Mouse (Mus musculus): ENCODE data around the gene Armh1. TPM values are rescaled to one million over a fixed set of nuclear protein-coding genes. Genes with fewer than 3 reads are reported as not detected.
A peak's percentile ranks its signal among the peaks of the same experiment; 100 is the strongest.

Armh1 gene
- polyA plus RNA-seq, 1 experiment from 2014 or later, result 0.32 TPM

DNA sequence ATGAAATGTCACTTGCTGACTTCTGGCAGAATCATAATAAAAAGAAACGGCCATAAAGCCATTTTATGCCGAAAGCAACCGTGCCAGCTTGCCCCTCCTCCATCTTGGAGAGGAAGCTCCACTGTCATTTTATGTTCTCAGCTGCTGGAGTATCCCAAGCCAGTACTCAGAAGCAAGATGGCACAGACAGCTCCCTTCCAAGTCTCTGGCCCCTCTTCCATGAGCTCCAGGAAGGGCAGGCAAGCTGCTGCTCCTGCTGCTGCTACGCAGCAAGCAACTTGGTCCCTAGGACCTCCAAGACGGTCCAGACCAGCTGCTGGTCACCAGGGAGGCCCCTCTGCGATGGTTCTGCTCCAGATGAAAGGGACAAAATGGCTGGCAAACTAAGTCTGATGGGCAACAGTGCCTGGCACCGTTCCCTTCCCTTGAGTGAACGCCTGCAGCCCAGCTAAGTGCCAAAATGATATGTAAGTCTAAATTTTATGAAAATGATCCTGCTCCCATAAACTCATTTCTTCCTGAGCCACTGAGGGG lies 28.5 kb upstream of the Armh1 start:
- 91% methylated on average over 8 of the region's 8 CpGs for WGBS
- Histone ChIP-seq H3K4me1 (peaks cover 56% of the 10 kb centered on the region), H3K27me3 (peaks cover 84% of the 10 kb centered on the region), H3K27ac (replicated peaks) (no peak overlapping the region), H3K36me3 (peaks cover 66% of the 10 kb centered on the region), H3K4me2 (replicated peaks) (no peak overlapping the region), H3K9me3 (no peaks in the 10 kb centered on the region), H3K9ac (replicated peaks) (no peak overlapping the region), H3K4me3 (no peak overlapping the region)
- ATAC-seq (ENCODE audit: low FRiP score, low read depth), result no peak

DNA sequence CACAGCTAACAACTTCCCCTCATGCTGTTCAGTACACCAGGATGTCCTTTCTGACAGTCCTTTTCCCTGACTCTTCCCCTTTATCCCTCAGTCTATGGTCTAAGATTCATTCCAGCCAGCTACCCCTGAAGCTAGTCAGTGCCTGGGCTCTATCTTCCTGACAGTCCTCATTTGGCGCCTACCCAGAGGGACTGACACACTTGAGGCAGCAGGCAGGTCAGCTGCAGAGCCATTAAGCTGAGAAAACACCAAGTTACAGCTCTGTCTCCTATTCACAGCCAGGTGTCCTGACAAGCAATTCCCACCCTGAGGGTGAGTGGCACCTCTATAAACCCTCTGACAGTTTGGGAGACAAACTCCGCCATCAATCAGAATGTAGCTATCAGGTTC lies 27.3 kb upstream of the Armh1 start:
- H3K36me3 ChIP-seq, result peaks cover 66% of the 10 kb centered on the region
- 87% methylated on average over 2 of the region's 2 CpGs for WGBS
- H3K9me3 ChIP-seq, result peaks cover 8% of the 10 kb centered on the region
- H3K4me3 ChIP-seq, result no peak overlapping the region
- H3K4me1 ChIP-seq, result peaks cover 43% of the 10 kb centered on the region
- no peak overlapping the region for H3K9ac ChIP-seq (replicated peaks)
- no peak overlapping the region for H3K4me2 ChIP-seq (replicated peaks)
- H3K27me3 ChIP-seq, result peaks cover 83% of the 10 kb centered on the region
- H3K27ac ChIP-seq (replicated peaks), result 0 out of 2 replicates have a peak overlapping the region, but pooled peaks have one; percentile 8
- ATAC-seq (ENCODE audit: low FRiP score, low read depth), result no peak

DNA sequence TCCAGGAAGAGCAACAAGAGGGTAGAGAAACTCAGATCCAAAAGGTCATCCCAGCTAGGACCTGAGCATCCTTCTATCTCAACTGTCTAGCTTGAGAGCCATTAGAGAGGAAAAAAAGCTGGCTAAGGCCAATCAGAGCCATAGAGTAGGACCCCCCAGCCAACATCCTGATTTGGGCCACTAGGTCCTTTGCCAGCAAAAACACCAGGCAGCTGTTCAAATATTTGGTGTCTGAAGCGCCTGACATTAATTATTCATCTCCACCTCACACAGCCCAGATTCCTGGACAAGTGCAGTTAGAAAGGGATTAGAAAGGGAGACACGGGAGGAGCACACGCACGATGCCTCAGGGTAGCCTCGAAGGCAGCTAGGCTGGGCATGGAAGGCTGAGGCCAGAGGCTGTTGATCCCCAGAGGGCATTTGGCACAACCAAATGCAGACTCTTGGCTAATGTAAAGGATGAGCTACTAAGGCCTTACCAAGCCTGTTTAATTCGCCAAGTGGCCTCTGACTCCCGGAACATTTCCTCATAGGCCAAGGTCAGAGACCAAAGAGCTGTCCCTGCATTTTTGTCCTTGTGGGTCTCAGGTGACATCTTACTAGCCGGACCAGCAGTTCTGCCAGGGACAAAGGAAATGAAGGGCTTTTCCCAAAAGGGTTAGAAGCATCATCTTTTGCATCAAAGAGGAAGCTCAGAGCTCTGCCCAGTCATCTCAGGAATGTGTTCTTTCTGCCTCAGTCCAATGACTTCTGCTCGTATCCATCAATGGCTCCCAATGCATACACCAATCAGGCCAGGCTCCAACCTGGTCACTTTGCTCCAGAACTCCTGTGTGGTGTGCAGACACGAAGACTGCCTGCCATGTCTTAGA lies 26.7 kb upstream of the Armh1 start:
- H3K4me2 ChIP-seq (replicated peaks), result no peak overlapping the region
- H3K9ac ChIP-seq (replicated peaks), result no peak overlapping the region
- peak overlapping the region; percentile 8; the same call in 1 of the 2 replicates for H3K27ac ChIP-seq (replicated peaks)
- H3K4me1 ChIP-seq, result peaks cover 37% of the 10 kb centered on the region
- no peak overlapping the region for H3K4me3 ChIP-seq
- H3K9me3 ChIP-seq, result peaks cover 11% of the 10 kb centered on the region
- peaks cover 87% of the 10 kb centered on the region for H3K27me3 ChIP-seq
- WGBS, result 64% methylated on average over 10 of the region's 10 CpGs
- ATAC-seq (ENCODE audit: low FRiP score, low read depth), result no peak
- peaks cover 68% of the 10 kb centered on the region for H3K36me3 ChIP-seq

DNA sequence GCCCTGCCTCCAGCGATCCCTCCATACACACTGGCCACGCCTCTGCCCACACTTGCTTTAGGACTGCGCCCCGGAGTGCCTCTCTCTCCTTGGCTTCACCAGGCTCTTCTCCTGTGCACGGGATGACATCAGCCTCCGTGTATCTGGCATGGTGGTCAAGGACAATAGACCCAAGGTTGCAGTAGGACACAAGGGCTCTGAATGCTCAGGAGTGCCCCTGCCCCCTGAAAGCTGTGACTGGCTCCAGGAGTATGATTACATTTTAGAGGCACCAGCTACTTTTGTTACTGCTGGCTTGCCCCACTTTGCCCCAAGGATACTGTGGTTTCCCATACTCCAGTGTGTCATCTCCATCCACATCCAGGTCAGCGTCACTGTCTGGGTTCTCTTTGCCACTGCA lies 25.8 kb upstream of the Armh1 start:
- Histone ChIP-seq H3K4me1 (peaks cover 35% of the 10 kb centered on the region), H3K4me2 (replicated peaks) (no peak overlapping the region), H3K27me3 (peaks cover 91% of the 10 kb centered on the region), H3K9ac (replicated peaks) (no peak overlapping the region), H3K27ac (replicated peaks) (no peak overlapping the region), H3K9me3 (peaks cover 11% of the 10 kb centered on the region), H3K36me3 (peaks cover 71% of the 10 kb centered on the region), H3K4me3 (no peak overlapping the region)
- 91% methylated on average over 7 of the region's 7 CpGs for WGBS
- no peak for ATAC-seq (ENCODE audit: low FRiP score, low read depth)

DNA sequence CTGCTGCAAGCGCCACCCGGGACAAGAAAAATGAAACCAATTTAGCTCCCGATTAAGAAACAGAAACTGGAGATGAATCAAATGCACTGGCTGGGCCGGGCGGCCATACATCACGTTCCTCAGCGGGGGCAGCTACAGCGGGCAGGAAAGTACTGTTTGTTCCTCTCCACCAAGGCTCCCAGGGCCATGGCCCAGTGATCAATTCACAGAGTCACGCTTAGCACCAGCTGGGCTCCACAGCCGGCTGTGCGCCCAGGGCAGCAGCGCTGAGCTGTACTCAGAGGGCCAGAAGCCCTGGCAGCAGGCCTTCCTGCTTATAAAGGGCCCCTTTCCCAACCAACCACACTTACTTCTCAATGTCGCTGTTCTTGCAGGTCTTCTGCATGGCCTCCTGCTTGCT lies 25.1 kb upstream of the Armh1 start:
- peaks cover 39% of the 10 kb centered on the region for H3K4me1 ChIP-seq
- no peak overlapping the region for H3K9ac ChIP-seq (replicated peaks)
- WGBS, result 91% methylated on average over 13 of the region's 13 CpGs
- H3K27me3 ChIP-seq, result peaks cover 87% of the 10 kb centered on the region
- H3K4me3 ChIP-seq, result no peak overlapping the region
- peaks cover 11% of the 10 kb centered on the region for H3K9me3 ChIP-seq
- H3K27ac ChIP-seq (replicated peaks), result no peak overlapping the region
- no peak for ATAC-seq (ENCODE audit: low FRiP score, low read depth)
- peaks cover 69% of the 10 kb centered on the region for H3K36me3 ChIP-seq
- H3K4me2 ChIP-seq (replicated peaks), result no peak overlapping the region

DNA sequence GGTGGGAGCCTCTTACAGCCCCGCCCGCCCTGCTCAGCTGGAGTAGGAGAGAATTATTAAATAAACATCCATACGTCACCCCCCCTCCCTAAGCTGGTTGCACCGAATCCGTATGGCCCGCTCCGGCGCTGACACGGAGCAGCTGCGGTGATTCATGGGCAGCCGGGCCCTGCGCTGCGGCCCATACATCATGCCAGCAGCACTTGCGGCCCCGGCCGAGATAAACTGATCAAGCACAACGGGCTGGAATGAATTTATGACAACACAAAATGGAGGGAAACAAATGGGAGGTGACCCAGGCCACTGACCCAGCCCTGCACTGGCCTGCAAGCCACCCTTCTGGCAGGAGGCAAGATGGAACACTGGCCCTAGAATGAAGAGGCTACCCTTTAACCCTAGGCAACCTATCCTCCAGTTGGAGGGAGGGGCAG lies 24.4 kb upstream of the Armh1 start:
- no peak overlapping the region for H3K4me2 ChIP-seq (replicated peaks)
- WGBS, result 96% methylated on average over 17 of the region's 17 CpGs
- no peak overlapping the region for H3K4me3 ChIP-seq
- no peak for ATAC-seq (ENCODE audit: low FRiP score, low read depth)
- H3K27me3 ChIP-seq, result peaks cover 87% of the 10 kb centered on the region
- peaks cover 37% of the 10 kb centered on the region for H3K4me1 ChIP-seq
- peaks cover 72% of the 10 kb centered on the region for H3K36me3 ChIP-seq
- H3K9me3 ChIP-seq, result peaks cover 11% of the 10 kb centered on the region
- no peak overlapping the region for H3K27ac ChIP-seq (replicated peaks)
- H3K9ac ChIP-seq (replicated peaks), result no peak overlapping the region

DNA sequence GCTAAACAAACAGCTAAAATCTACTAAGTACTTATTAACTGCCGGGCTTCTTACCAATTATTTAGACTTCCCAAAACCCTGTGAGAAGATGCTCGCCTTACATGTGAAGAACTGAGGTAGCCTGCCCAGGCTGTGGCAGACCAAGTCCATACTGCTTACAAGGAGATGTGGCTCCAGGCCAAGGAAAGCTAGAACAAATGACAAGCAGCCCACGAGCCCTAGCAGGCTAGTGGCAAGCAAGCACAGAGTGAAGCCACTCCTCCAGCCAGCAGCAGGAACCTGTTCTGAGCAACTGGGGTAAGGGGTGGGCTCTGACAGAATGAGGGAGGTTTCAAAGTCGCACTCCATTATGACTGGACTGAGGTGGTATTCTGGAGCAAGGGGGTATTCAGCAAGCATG lies 22.8 kb upstream of the Armh1 start:
- ATAC-seq (ENCODE audit: low FRiP score, low read depth), result no peak
- H3K4me1 ChIP-seq, result peaks cover 36% of the 10 kb centered on the region

DNA sequence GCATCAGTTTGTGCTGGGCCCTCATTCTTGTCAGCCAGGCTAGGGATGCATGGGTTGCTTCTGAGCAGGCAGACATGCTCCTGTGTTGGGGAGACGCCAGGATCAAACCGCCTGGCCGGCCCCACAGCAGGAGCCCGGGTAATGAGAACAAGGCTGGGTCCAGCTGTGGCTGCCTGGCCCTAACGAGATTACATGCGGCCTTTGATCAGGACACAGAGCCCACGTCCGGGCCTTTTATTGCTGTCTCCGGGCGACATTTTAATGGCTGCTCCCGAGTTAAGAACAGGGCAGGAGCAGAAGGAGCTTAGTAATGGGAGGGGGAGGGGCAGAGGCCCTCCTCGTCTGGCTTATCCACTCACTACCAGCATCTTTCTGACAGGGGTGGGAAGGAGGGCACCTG lies 20.5 kb upstream of the Armh1 start:
- ATAC-seq (ENCODE audit: low FRiP score, low read depth), result peak; percentile 77
- Histone ChIP-seq H3K4me1 (peaks cover 25% of the 10 kb centered on the region), H3K27ac (replicated peaks) (peak overlapping the region; percentile 72), H3K4me3 (no peak overlapping the region), H3K4me2 (replicated peaks) (no peak overlapping the region), H3K9me3 (peaks cover 11% of the 10 kb centered on the region), H3K9ac (replicated peaks) (no peak overlapping the region), H3K36me3 (peaks cover 51% of the 10 kb centered on the region), H3K27me3 (peaks cover 88% of the 10 kb centered on the region)
- WGBS, result 7% methylated on average over 12 of the region's 12 CpGs

More for the DNA sequence above, 22.8 kb upstream of the Armh1 start:
- no peak overlapping the region for H3K4me2 ChIP-seq (replicated peaks)
- H3K4me3 ChIP-seq, result no peak overlapping the region
- peaks cover 73% of the 10 kb centered on the region for H3K36me3 ChIP-seq
- H3K9ac ChIP-seq (replicated peaks), result no peak overlapping the region
- H3K27me3 ChIP-seq, result peaks cover 87% of the 10 kb centered on the region
- no peak overlapping the region for H3K27ac ChIP-seq (replicated peaks)
- H3K9me3 ChIP-seq, result peaks cover 11% of the 10 kb centered on the region
- WGBS, result 96% methylated on average over 4 of the region's 4 CpGs

DNA sequence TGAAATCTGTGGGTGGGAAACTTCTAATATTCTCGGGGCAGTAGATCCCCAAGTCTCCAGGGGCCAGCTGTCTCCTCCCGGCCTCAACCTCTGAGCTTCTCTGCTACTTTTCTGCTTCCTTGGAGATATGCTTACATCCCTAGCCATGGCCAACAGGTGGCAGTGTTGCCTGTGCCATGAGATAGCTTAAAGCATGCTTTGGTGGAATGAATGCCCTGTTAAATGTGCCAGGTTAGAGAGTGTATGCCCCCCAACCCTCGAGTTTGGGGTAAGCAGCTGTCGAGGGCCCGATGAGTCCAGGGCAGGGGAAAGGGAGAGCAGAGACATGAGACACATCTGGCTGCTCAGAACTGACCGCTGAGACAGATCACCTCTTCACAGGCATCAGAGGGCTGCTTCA lies 18.4 kb upstream of the Armh1 start:
- ATAC-seq (ENCODE audit: low FRiP score, low read depth), result 0 out of 2 replicates have a peak, but pooled peaks have one; percentile 13
- Histone ChIP-seq H3K4me2 (replicated peaks) (no peak overlapping the region), H3K9ac (replicated peaks) (no peak overlapping the region), H3K9me3 (peaks cover 11% of the 10 kb centered on the region), H3K27ac (replicated peaks) (no peak overlapping the region), H3K4me1 (peaks cover 25% of the 10 kb centered on the region), H3K4me3 (no peak overlapping the region), H3K36me3 (peaks cover 30% of the 10 kb centered on the region), H3K27me3 (peaks cover 85% of the 10 kb centered on the region)
- 13% methylated on average over 6 of the region's 6 CpGs for WGBS

DNA sequence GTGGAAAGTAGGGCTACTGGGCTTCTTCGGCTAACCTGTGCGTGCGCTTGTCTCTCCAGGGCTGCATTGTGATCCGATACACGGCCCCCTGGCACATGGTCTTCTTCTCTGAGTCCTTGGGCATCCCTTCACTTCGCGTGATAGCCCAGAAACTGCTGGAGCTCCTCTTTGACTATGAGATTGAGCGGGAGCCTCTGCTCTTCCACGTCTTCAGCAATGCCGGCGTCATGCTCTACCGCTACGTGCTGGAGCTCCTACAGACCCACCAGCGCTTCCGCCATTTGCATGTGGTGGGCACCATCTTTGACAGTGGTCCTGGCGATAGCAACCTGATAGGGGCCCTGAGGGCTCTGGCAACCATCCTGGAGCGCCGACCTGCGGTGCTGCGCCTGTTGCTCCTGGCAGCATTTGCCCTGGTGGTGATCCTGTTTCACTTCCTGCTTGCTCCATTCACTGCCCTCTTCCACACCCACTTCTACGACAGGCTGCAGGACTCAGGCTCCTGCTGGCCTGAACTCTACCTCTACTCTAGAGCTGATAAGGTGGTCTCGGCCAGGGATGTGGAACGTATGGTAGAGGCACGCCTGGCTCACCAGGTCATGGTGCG lies 16.0 kb upstream of the Armh1 start:
- ATAC-seq (ENCODE audit: low FRiP score, low read depth), result no peak
- Histone ChIP-seq H3K27me3 (peaks cover 68% of the 10 kb centered on the region), H3K4me3 (no peak overlapping the region), H3K4me1 (peaks cover 22% of the 10 kb centered on the region), H3K9me3 (no peaks in the 10 kb centered on the region), H3K27ac (replicated peaks) (no peak overlapping the region), H3K9ac (replicated peaks) (no peak overlapping the region), H3K36me3 (peaks cover 14% of the 10 kb centered on the region), H3K4me2 (replicated peaks) (no peak overlapping the region)
- 89% methylated on average over 25 of the region's 25 CpGs for WGBS

DNA sequence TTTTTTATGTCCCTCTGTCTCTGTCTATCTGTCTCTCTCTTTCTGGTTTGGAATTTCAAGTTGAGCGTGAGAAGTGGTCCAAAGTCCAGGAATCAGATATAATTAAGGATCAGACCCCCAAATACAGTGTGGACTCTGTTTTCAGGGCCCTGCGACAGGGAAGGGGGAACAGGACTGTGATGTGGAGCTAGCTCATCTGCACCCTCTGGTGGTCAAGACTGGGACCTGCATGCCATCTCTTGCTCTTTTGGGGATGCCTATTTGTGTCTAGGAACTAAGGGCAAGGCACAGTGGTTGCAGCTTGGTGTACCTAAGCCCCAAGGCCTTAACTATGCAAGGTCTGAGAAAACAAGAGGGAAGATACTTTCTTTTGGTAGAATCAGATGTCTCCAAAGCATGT lies 15.4 kb upstream of the Armh1 start:
- Histone ChIP-seq H3K27me3 (peaks cover 75% of the 10 kb centered on the region), H3K9ac (replicated peaks) (no peak overlapping the region), H3K27ac (replicated peaks) (no peak overlapping the region), H3K9me3 (no peaks in the 10 kb centered on the region), H3K4me1 (peaks cover 21% of the 10 kb centered on the region), H3K4me3 (no peak overlapping the region), H3K36me3 (peaks cover 12% of the 10 kb centered on the region), H3K4me2 (replicated peaks) (no peak overlapping the region)
- ATAC-seq (ENCODE audit: low FRiP score, low read depth), result no peak; the same call in 1 of the 2 replicates
- 5% methylated on average over 2 of the region's 2 CpGs for WGBS

DNA sequence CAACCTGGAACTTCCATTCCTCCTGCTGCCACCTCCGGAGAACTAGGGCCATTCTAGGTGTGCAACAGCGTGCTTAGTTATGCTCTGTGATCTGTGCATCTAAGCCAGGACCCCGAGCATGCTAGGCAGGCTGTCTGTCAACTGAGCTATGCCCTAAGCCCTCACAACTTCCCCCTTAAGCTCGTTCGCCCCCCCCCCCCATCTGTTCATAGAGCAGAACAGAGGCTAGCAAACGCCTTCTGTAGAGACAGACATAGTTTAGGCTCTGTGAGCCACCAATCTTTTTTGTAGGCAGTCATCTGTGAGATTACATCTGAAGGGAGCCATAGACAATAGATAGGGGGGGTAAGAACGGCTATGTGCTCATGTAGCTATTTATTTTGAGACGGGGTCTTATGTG lies 11.1 kb upstream of the Armh1 start:
- Histone ChIP-seq H3K36me3 (no peaks in the 10 kb centered on the region), H3K27ac (replicated peaks) (no peak overlapping the region), H3K4me1 (peaks cover 7% of the 10 kb centered on the region; the same call in 1 of the 2 replicates), H3K4me3 (no peak overlapping the region), H3K9me3 (no peaks in the 10 kb centered on the region), H3K4me2 (replicated peaks) (no peak overlapping the region), H3K9ac (replicated peaks) (no peak overlapping the region), H3K27me3 (peaks cover 44% of the 10 kb centered on the region)
- WGBS, result 60% methylated on average over 8 of the region's 8 CpGs
- ATAC-seq (ENCODE audit: low FRiP score, low read depth), result no peak
